Mouse (Mus musculus): ENCODE results near the gene Ptp4a2. TPM values are rescaled to one million over a fixed set of nuclear protein-coding genes. Genes with fewer than 3 reads are reported as not detected.

The Ptp4a2 gene
- total and polyA plus RNA-seq, 3 experiments = 118 to 619 (median 119) TPM

DNA sequence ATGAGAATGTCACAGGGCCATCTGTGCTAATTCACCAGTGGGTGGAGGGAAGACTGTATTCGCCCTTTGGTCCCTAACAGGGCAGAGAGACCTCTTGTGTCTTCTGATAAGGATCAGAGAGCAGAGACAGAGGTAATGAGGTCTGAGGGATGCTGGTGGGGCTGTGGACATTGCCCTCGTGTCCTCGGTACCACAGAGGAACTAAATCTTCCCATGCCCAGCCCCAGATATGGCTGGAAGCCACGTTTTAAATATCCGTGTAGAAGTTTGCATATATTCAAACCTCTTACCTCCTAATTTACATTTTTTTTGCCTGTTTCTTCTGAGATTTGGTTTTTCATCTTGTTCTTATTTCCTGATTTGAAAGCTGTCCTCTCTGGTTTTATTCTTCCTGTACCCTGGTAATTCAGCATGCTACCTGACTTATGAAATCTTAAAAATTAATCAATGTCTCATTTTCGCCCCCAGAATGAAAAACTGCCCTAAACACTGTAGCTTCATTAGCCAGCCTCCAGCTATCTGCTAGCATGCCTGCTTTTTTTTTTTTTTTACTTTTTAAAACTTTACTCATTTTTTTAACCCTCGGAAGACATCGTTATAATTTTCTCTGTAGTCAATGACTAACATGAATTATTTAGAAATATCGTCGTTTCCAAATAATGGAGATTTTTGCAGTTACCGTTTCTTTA is 67.1 kb downstream of the Ptp4a2 start (continued):
- TF ChIP-seq RCOR1 (IDR thresholded peaks at IDR 0.05; ENCODE audit: low read depth, low read length) = no peak
- TF ChIP-seq ZC3H11A (IDR thresholded peaks at IDR 0.05; ENCODE audit: low read depth, low read length) = no peak
- TF ChIP-seq GATA1 (IDR thresholded peaks at IDR 0.05; ENCODE audit: low read depth, low read length) = peak; percentile 56; the same call in 1 of the 2 replicates
- no peak for TF ChIP-seq MYB (IDR thresholded peaks at IDR 0.05; ENCODE audit: low read depth, low read length)
- no peak for TF ChIP-seq BHLHE40 (IDR thresholded peaks at IDR 0.05; ENCODE audit: borderline replicate concordance, low read depth, low read length)
- no peak for TF ChIP-seq E2F4 (IDR thresholded peaks at IDR 0.05; ENCODE audit: borderline replicate concordance, low read depth, low read length)
- no peak for TF ChIP-seq POLR2AphosphoS2 (IDR thresholded peaks at IDR 0.05; ENCODE audit: low read length)
- no peak for TF ChIP-seq CHD2 (IDR thresholded peaks at IDR 0.05; ENCODE audit: low read length)
- TF ChIP-seq MYC (IDR thresholded peaks at IDR 0.05; ENCODE audit: low read depth, low read length) = 0 out of 2 replicates have a peak, but pooled peaks have one; percentile 45

DNA sequence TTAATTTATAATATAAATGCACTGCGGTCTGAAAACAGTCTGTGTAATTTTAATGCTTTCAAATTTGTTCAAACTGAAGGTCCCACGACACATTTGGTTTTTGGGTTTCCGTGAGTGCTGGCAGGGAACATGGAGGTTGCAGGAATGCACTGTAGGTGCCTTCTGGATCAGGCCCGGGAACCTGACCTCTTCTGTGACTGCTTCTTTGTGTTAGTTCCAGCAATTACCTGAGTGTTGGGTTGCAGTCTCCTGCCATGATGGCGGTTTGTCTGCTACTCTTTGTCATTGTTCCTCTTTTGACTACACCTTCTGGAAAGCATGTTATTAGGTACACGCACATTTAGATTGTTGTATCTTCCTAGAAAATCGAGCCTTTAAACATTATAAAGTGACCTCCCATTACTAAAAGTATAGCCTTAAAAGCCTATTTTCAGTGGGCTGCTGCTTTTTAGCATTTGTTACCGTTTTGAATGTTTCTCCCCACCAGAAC is 67.7 kb downstream of the Ptp4a2 start:
- H3K4me1 ChIP-seq (ENCODE audit: control insufficient read depth in 1 of 2, insufficient read depth in 2 of 2, low read length in 2 of 2) = peaks cover 3 to 15% of the 10 kb centered on the region in 2 experiments
- no peak overlapping the region for H3K27ac ChIP-seq (ENCODE audit: control insufficient read depth, low read depth, low read length)
- no peak overlapping the region for H3K4me3 ChIP-seq (ENCODE audit: control insufficient read depth in 1 of 2, insufficient read depth in 1 of 2, low read depth in 2 of 2, low read length in 2 of 2)
- no peaks in the 10 kb centered on the region for H3K9me3 ChIP-seq (replicated peaks; ENCODE audit: insufficient read depth, low read length)
- DNase-seq (ENCODE audit: low read depth, low spot score) = no peak
- H3K9ac ChIP-seq (ENCODE audit: control insufficient read depth, low read depth, low read length, poor library complexity, severe bottlenecking) = no peak overlapping the region
- peaks cover 0 to 6% of the 10 kb centered on the region in 2 experiments; a peak in 2 of 4 replicates for H3K36me3 ChIP-seq (ENCODE audit: control insufficient read depth in 1 of 2, insufficient read depth in 2 of 2, low read length in 2 of 2)
- H3K27me3 ChIP-seq (ENCODE audit: control insufficient read depth in 1 of 2, insufficient read depth in 2 of 2, low read length in 2 of 2) = no peaks in the 10 kb centered on the region
- peaks cover 2% of the 10 kb centered on the region; the same call in 1 of the 2 replicates for H3K79me2 ChIP-seq (ENCODE audit: control insufficient read depth, insufficient read depth, low read length, poor library complexity)
- no peak for TF ChIP-seq HCFC1 (IDR thresholded peaks at IDR 0.05; ENCODE audit: low read depth, low read length)

DNA sequence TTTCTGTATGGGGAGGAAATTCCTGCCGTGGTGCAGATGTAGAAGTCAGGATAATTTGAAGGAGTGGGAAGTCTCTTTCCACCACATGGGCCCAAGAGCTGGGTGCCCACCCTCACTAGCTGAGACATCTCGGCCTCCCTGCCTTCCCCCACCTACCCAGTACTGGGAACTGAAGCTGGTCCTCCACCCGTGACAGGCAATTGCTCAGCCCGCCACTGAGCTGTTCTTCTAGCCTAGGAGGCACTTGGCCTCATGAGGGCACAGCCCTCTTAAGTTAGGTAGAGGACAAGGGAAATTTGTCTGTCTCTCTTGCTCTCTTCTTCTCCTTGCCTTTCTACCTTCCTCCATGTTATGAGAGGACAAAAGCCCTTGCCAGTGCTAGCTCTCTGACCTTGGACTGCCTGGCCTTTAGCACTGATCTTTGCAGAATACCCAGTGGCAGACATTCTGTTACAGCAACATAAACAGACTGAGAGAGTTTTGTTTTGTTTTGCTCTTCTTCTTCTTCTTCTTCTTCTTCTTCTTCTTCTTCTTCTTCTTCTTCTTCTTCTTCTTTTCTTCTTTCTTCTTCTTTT is 68.3 kb downstream of the Ptp4a2 start:
- Histone ChIP-seq H3K79me2 (ENCODE audit: control insufficient read depth, insufficient read depth, low read length, poor library complexity) (peaks cover 2% of the 10 kb centered on the region; the same call in 1 of the 2 replicates), H3K9ac (ENCODE audit: control insufficient read depth, low read depth, low read length, poor library complexity, severe bottlenecking) (no peak overlapping the region), H3K4me3 (ENCODE audit: control insufficient read depth in 1 of 2, insufficient read depth in 1 of 2, low read depth in 2 of 2, low read length in 2 of 2) (no peak overlapping the region), H3K9me3 (replicated peaks; ENCODE audit: insufficient read depth, low read length) (no peaks in the 10 kb centered on the region), H3K27ac (ENCODE audit: control insufficient read depth, low read depth, low read length) (no peak overlapping the region), H3K4me1 (ENCODE audit: control insufficient read depth in 1 of 2, insufficient read depth in 2 of 2, low read length in 2 of 2) (peaks cover 3 to 18% of the 10 kb centered on the region in 2 experiments), H3K27me3 (ENCODE audit: control insufficient read depth in 1 of 2, insufficient read depth in 2 of 2, low read length in 2 of 2) (no peaks in the 10 kb centered on the region), H3K36me3 (ENCODE audit: control insufficient read depth in 1 of 2, insufficient read depth in 2 of 2, low read length in 2 of 2) (peaks cover 0 to 6% of the 10 kb centered on the region in 2 experiments; a peak in 2 of 4 replicates)
- no peak for DNase-seq (ENCODE audit: low read depth, low spot score)
- TF ChIP-seq KAT2A (conservative IDR thresholded peaks at IDR 0.05; ENCODE audit: low read depth, low read length) = no peak
- no peak for TF ChIP-seq POLR2AphosphoS2 (IDR thresholded peaks at IDR 0.05; ENCODE audit: low read length)
- no peak for TF ChIP-seq MEF2A (IDR thresholded peaks at IDR 0.05; ENCODE audit: extremely low read depth, insufficient replicate concordance, low read depth, low read length, poor library complexity, severe bottlenecking)
- TF ChIP-seq MYC (IDR thresholded peaks at IDR 0.05; ENCODE audit: low read depth, low read length) = no peak
- no peak for TF ChIP-seq ZKSCAN1 (IDR thresholded peaks at IDR 0.05; ENCODE audit: low read depth, low read length)
- no peak for TF ChIP-seq RAD21 (IDR thresholded peaks at IDR 0.05; ENCODE audit: low read depth, low read length)
- TF ChIP-seq E2F4 (IDR thresholded peaks at IDR 0.05; ENCODE audit: borderline replicate concordance, low read depth, low read length) = no peak
- TF ChIP-seq HCFC1 (IDR thresholded peaks at IDR 0.05; ENCODE audit: low read depth, low read length) = no peak
- TF ChIP-seq SIN3A (IDR thresholded peaks at IDR 0.05; ENCODE audit: low read length) = no peak
- no peak for TF ChIP-seq GABPA (IDR thresholded peaks at IDR 0.05; ENCODE audit: low read depth, low read length)
- TF ChIP-seq ZNF384 (IDR thresholded peaks at IDR 0.05; ENCODE audit: low read depth, low read length) = no peak
- no peak for TF ChIP-seq GATA1 (IDR thresholded peaks at IDR 0.05; ENCODE audit: low read depth, low read length)
- no peak for TF ChIP-seq CHD2 (IDR thresholded peaks at IDR 0.05; ENCODE audit: low read length)
- TF ChIP-seq MYB (IDR thresholded peaks at IDR 0.05; ENCODE audit: low read depth, low read length) = no peak
